Mouse (Mus musculus) MEL (cell line): Measurements from ENCODE around the gene Trp73. TPM values are rescaled to one million over a fixed set of nuclear protein-coding genes. Genes with fewer than 3 reads are reported as not detected.

ENCODE experiments used
- DNase-seq: peaks from one replicate; pipeline ENCODE4 v3.0.0; 2011; ENCODE audit warnings: low read depth, low spot score
- H3K27ac ChIP-seq: 2 replicates; pipeline ENCODE4 v1.5.1; 2012; ENCODE audit warnings: low read depth, mild to moderate bottlenecking, control low read depth, low read length, moderate library complexity; ENCODE audit not compliant: control insufficient read depth
- H3K27me3 ChIP-seq, 2 experiments: fragments of 150-350 bp in 1 of 2; sonication (generic) in 1 of 2; 2 replicates each; pipeline ENCODE4 v1.6.1; 2012; ENCODE audit warnings: low read length in 2 of 2, mild to moderate bottlenecking in 2 of 2, improper control_type of control experiment in 1 of 2, moderate library complexity in 1 of 2; ENCODE audit not compliant: insufficient read depth in 2 of 2, control insufficient read depth in 1 of 2
- H3K36me3 ChIP-seq, 2 experiments: 2 replicates each; pipeline ENCODE4 v1.6.1; 2012 to 2014; ENCODE audit warnings: low read length in 2 of 2, improper control_type of control experiment in 1 of 2, inconsistent platforms in 1 of 2, mild to moderate bottlenecking in 1 of 2; ENCODE audit not compliant: insufficient read depth in 2 of 2, control insufficient read depth in 1 of 2
- H3K4me1 ChIP-seq, 2 experiments: fragments of 150-350 bp in 1 of 2; sonication (generic) in 1 of 2; 2 replicates each; pipeline ENCODE4 v1.6.1; 2012; ENCODE audit warnings: low read length in 2 of 2, improper control_type of control experiment in 1 of 2, mild to moderate bottlenecking in 1 of 2; ENCODE audit not compliant: insufficient read depth in 2 of 2, control insufficient read depth in 1 of 2
- H3K4me3 ChIP-seq, 2 experiments: fragments of 150-350 bp in 1 of 2; sonication (generic) in 1 of 2; 2 replicates each; pipeline ENCODE4 v1.5.1; 2012; ENCODE audit warnings: low read depth in 2 of 2, low read length in 2 of 2, mild to moderate bottlenecking in 2 of 2, moderate library complexity in 2 of 2, control low read depth in 1 of 2, improper control_type of control experiment in 1 of 2; ENCODE audit not compliant: control insufficient read depth in 1 of 2, insufficient read depth in 1 of 2
- H3K79me2 ChIP-seq: 2 replicates; pipeline ENCODE4 v1.6.1; 2012; ENCODE audit warnings: mild to moderate bottlenecking, low read length, moderate library complexity; ENCODE audit not compliant: control insufficient read depth, poor library complexity, insufficient read depth
- H3K9ac ChIP-seq: 2 replicates; pipeline ENCODE4 v1.6.1; 2012; ENCODE audit warnings: low read depth, mild to moderate bottlenecking, control low read depth, low read length, moderate library complexity; ENCODE audit not compliant: control insufficient read depth, poor library complexity, severe bottlenecking
- H3K9me3 ChIP-seq: fragments of 150-350 bp; sonication (generic); replicated peaks from 2 replicates; pipeline ENCODE4 v1.6.1; 2012; ENCODE audit warnings: mild to moderate bottlenecking, low read length, improper control_type of control experiment, moderate library complexity; ENCODE audit not compliant: insufficient read depth
- BHLHE40 ChIP-seq: IDR thresholded peaks from 2 replicates; pipeline ENCODE4 v1.6.1; 2012; ENCODE audit warnings: low read depth, mild to moderate bottlenecking, inconsistent platforms, low read length, improper control_type of control experiment, borderline replicate concordance
- CHD1 ChIP-seq: IDR thresholded peaks from 2 replicates; pipeline ENCODE4 v1.6.1; 2012; ENCODE audit warnings: low read depth, mild to moderate bottlenecking, inconsistent platforms, low read length, improper control_type of control experiment
- CHD2 ChIP-seq: IDR thresholded peaks from 2 replicates; pipeline ENCODE4 v1.6.1; 2011; ENCODE audit warnings: low read length, improper control_type of control experiment
- E2F4 ChIP-seq: IDR thresholded peaks from 2 replicates; pipeline ENCODE4 v1.6.1; 2011; ENCODE audit warnings: low read depth, low read length, improper control_type of control experiment, borderline replicate concordance
- EP300 ChIP-seq, 2 experiments: IDR thresholded peaks; 2 replicates each; pipeline ENCODE4 v1.6.1; 2011; ENCODE audit warnings: improper control_type of control experiment in 2 of 2, low read length in 2 of 2, low read depth in 1 of 2, mild to moderate bottlenecking in 1 of 2
- GATA1 ChIP-seq: IDR thresholded peaks from 2 replicates; pipeline ENCODE4 v1.6.1; 2011; ENCODE audit warnings: low read depth, low read length, improper control_type of control experiment
- JUND ChIP-seq: IDR thresholded peaks from 2 replicates; pipeline ENCODE4 v1.6.1; 2011; ENCODE audit warnings: low read depth, mild to moderate bottlenecking, improper control_type of control experiment, low read length
- MAFK ChIP-seq: IDR thresholded peaks from 2 replicates; pipeline ENCODE4 v1.6.1; 2011; ENCODE audit warnings: low read depth, mild to moderate bottlenecking, low read length, improper control_type of control experiment, borderline replicate concordance
- MAX ChIP-seq: IDR thresholded peaks from 2 replicates; pipeline ENCODE4 v1.6.1; 2011; ENCODE audit warnings: low read length, improper control_type of control experiment
- MEF2A ChIP-seq: IDR thresholded peaks from 2 replicates; pipeline ENCODE4 v1.6.1; 2014; ENCODE audit warnings: low read depth, mild to moderate bottlenecking, inconsistent platforms, low read length, improper control_type of control experiment; ENCODE audit not compliant: poor library complexity, insufficient replicate concordance, severe bottlenecking; ENCODE audit errors: extremely low read depth
- MXI1 ChIP-seq: IDR thresholded peaks from 2 replicates; pipeline ENCODE4 v1.6.1; 2011; ENCODE audit warnings: mild to moderate bottlenecking, low read depth, low read length, improper control_type of control experiment
- MYB ChIP-seq: IDR thresholded peaks from 2 replicates; pipeline ENCODE4 v1.6.1; 2011; ENCODE audit warnings: mild to moderate bottlenecking, low read depth, low read length, improper control_type of control experiment
- MYC ChIP-seq: IDR thresholded peaks from 2 replicates; pipeline ENCODE4 v1.6.1; 2011; ENCODE audit warnings: low read depth, mild to moderate bottlenecking, low read length, improper control_type of control experiment, moderate library complexity
- NELFE ChIP-seq: IDR thresholded peaks from 2 replicates; pipeline ENCODE4 v1.6.1; 2011; ENCODE audit warnings: low read depth, low read length, improper control_type of control experiment
- NRF1 ChIP-seq: IDR thresholded peaks from 2 replicates; pipeline ENCODE4 v1.6.1; 2014; ENCODE audit warnings: low read depth, mild to moderate bottlenecking, inconsistent platforms, low read length, improper control_type of control experiment, moderate library complexity; ENCODE audit not compliant: poor library complexity, insufficient read depth, severe bottlenecking
- POLR2AphosphoS2 ChIP-seq: IDR thresholded peaks from 2 replicates; pipeline ENCODE4 v1.6.1; 2011; ENCODE audit warnings: low read length, improper control_type of control experiment
- POLR2AphosphoS5 ChIP-seq: IDR thresholded peaks from 2 replicates; pipeline ENCODE4 v1.6.1; 2012; ENCODE audit warnings: low read depth, borderline replicate concordance, mild to moderate bottlenecking, inconsistent platforms, low read length, moderate library complexity, mixed read lengths
- RAD21 ChIP-seq: IDR thresholded peaks from 2 replicates; pipeline ENCODE4 v1.6.1; 2011; ENCODE audit warnings: mild to moderate bottlenecking, low read depth, low read length, improper control_type of control experiment
- RCOR1 ChIP-seq: IDR thresholded peaks from 2 replicates; pipeline ENCODE4 v1.6.1; 2012; ENCODE audit warnings: low read depth, mild to moderate bottlenecking, inconsistent platforms, low read length, improper control_type of control experiment
- SIN3A ChIP-seq: IDR thresholded peaks from 2 replicates; pipeline ENCODE4 v1.6.1; 2012; ENCODE audit warnings: low read length, improper control_type of control experiment, inconsistent platforms
- SMC3 ChIP-seq: IDR thresholded peaks from 2 replicates; pipeline ENCODE4 v1.6.1; 2011; ENCODE audit warnings: low read depth, low read length, improper control_type of control experiment
- TCF12 ChIP-seq: IDR thresholded peaks from 2 replicates; pipeline ENCODE4 v1.6.1; 2014; ENCODE audit warnings: low read depth, mild to moderate bottlenecking, inconsistent platforms, low read length, improper control_type of control experiment, moderate library complexity
- UBTF ChIP-seq: IDR thresholded peaks from 2 replicates; pipeline ENCODE4 v1.6.1; 2012; ENCODE audit warnings: low read depth, mild to moderate bottlenecking, inconsistent platforms, low read length, improper control_type of control experiment, moderate library complexity, borderline replicate concordance; ENCODE audit not compliant: insufficient read depth
- USF1 ChIP-seq: IDR thresholded peaks from 2 replicates; pipeline ENCODE4 v1.6.1; 2014; ENCODE audit warnings: low read depth, mild to moderate bottlenecking, inconsistent platforms, low read length, improper control_type of control experiment, moderate library complexity
- USF2 ChIP-seq, 2 experiments: IDR thresholded peaks; 2 replicates each; pipeline ENCODE4 v1.6.1; 2011 to 2012; ENCODE audit warnings: improper control_type of control experiment in 2 of 2, low read length in 2 of 2, borderline replicate concordance in 1 of 2, inconsistent platforms in 1 of 2, low read depth in 1 of 2, mild to moderate bottlenecking in 1 of 2; ENCODE audit not compliant: insufficient read depth in 1 of 2
- ZC3H11A ChIP-seq: IDR thresholded peaks from 2 replicates; pipeline ENCODE4 v1.6.1; 2012; ENCODE audit warnings: low read depth, mild to moderate bottlenecking, inconsistent platforms, low read length, improper control_type of control experiment
- ZKSCAN1 ChIP-seq: IDR thresholded peaks from 2 replicates; pipeline ENCODE4 v1.6.1; 2012; ENCODE audit warnings: low read depth, mild to moderate bottlenecking, inconsistent platforms, low read length, improper control_type of control experiment, moderate library complexity
- ZMIZ1 ChIP-seq: IDR thresholded peaks from 2 replicates; pipeline ENCODE4 v1.6.1; 2012; ENCODE audit warnings: low read depth, mild to moderate bottlenecking, inconsistent platforms, low read length, improper control_type of control experiment, moderate library complexity
- ZNF384 ChIP-seq: IDR thresholded peaks from 2 replicates; pipeline ENCODE4 v1.6.1; 2012; ENCODE audit warnings: low read depth, mild to moderate bottlenecking, inconsistent platforms, low read length, improper control_type of control experiment
- polyA plus RNA-seq, 2 experiments: library from polyadenylated mRNA; stranded (reverse) in 1 of 2; unstranded in 1 of 2; fragments of >175 nt in 1 of 2; fragments of >200 nt in 1 of 2; gene quantifications; 2 replicates each; pipeline versions ENCODE4 v1.2.1 to v1.2.4; 2012; ENCODE audit warnings: low replicate concordance in 2 of 2, low read depth in 1 of 2; ENCODE audit not compliant: insufficient read length in 2 of 2, insufficient read depth in 1 of 2, missing spikeins in 1 of 2
- total RNA-seq: library from RNA; depleted of rRNA; stranded (reverse); fragments of 300-350 nt; gene quantifications from 2 replicates; pipeline ENCODE4 v1.2.3, GENCODE M21; 2012

Gene Trp73
- total and polyA plus RNA-seq, 3 experiments = 0.03 to 0.04 TPM; not detected in 1

DNA sequence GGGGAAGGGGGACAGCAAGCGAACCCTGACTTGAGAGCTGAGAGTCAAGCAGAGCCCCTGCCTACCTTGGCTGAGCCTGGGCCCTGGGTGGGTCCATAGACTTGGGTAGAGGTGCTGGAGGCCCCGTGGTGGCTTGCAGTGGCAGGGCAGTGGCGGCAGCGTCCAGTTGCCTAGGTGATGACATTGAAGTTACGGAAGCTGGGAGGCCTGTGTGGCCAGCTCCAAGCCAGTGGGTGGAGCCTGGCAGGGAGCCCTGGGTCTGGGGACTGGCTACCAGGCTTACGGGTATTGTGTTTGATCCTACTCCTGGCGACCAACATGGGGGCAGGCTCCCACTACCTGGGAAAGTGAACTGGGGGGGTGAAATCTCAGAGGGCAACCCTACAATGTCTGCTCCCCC lies 23.6 kb downstream of the Trp73 start:
- TF ChIP-seq RCOR1 (no peak), UBTF (no peak), BHLHE40 (no peak), ZKSCAN1 (no peak), ZNF384 (no peak), POLR2AphosphoS5 (no peak), SIN3A (no peak), NRF1 (no peak), ZC3H11A (no peak), POLR2AphosphoS2 (no peak), RAD21 (no peak), JUND (no peak), E2F4 (no peak), MEF2A (no peak), CHD2 (no peak), TCF12 (no peak), MYB (no peak), USF1 (no peak)
- no peak overlapping the region for H3K27ac ChIP-seq
- H3K4me3 ChIP-seq = no peak overlapping the region
- H3K79me2 ChIP-seq = no peaks in the 10 kb centered on the region
- no peak for DNase-seq
- no peaks in the 10 kb centered on the region for H3K9me3 ChIP-seq
- no peaks in the 10 kb centered on the region for H3K27me3 ChIP-seq
- H3K4me1 ChIP-seq = no peaks in the 10 kb centered on the region
- no peaks in the 10 kb centered on the region for H3K36me3 ChIP-seq
- H3K9ac ChIP-seq = no peak overlapping the region

DNA sequence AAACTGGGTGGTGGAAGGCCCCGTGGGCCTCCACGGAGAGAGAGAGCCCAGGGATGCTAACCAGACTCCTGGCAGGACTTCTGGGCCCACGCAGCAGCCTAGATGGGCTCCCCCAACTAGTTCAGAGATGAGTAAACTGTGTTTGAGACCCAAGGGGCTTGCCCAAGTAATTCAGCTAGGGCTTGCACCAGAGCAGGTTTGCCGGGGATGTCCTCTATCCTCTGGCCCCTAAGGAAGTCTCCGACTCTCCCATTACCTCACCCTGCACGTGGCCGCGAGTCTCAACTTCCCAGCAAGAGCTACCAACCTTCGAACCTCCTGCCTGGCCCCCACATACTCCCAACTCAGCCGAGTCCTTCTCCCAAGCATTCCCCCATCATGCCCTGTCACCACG lies 30.2 kb downstream of the Trp73 start:
- Histone ChIP-seq H3K9ac (no peak overlapping the region), H3K9me3 (no peaks in the 10 kb centered on the region), H3K4me3 (no peak overlapping the region), H3K27me3 (no peaks in the 10 kb centered on the region), H3K27ac (no peak overlapping the region), H3K79me2 (no peaks in the 10 kb centered on the region), H3K4me1 (no peaks in the 10 kb centered on the region), H3K36me3 (no peaks in the 10 kb centered on the region)
- DNase-seq = no peak
- TF ChIP-seq SIN3A (no peak), BHLHE40 (no peak), EP300 (IDR thresholded peaks at IDR 0.05; ENCODE audit: low read depth in 1 of 2, low read length in 2 of 2) (no peak), USF2 (IDR thresholded peaks at IDR 0.05; ENCODE audit: borderline replicate concordance in 1 of 2, insufficient read depth in 1 of 2, low read depth in 1 of 2, low read length in 2 of 2) (no peak), MYC (no peak), MEF2A (no peak), CHD1 (no peak), ZMIZ1 (no peak), NELFE (no peak), GATA1 (no peak), CHD2 (no peak), SMC3 (no peak), TCF12 (no peak), MXI1 (no peak), MAX (no peak), MAFK (no peak), RCOR1 (no peak)
